Mouse (Mus musculus): Measurements from ENCODE around the gene Mctp1.

Gene Mctp1

DNA sequence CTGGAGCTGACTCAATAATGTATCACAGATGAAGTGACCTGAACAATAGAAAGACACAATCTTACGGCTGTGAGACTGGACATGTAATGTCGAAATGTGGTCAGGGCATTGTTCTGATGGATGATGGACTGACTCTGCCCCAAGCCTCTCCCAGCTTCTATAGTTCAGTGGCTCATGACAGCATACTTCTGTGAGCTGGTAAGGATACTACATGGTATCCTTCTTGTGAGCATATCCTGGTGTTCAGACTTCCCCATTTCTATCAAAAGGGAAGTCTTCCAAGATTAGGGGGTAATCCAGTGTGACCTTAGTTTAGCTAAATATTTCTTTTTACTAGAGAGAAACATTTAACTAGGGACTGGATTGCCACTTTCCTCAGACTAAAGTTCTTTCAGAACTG lies 227.2 kb downstream of the Mctp1 start:
- DNase-seq (ENCODE audit: low spot score in 2 of 2) = no peak

DNA sequence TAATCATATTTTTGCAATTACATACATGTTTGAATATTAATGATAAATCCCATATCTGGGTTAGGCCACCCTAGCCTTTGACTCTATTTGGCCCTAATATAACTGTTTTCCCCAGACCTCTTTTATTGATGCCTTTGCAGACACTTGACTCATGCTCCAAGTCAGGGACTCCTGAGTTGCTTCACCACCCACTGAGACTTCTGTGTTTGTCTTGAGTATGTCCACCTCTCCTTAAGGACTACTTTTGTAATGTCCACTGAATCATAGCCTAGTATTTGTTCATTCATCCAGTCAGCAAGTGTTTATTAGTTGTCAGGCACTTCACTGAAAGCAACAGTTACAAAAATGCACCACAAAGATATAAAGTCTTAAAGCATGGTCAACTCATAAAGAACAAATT lies 235.8 kb downstream of the Mctp1 start:
- DNase-seq (ENCODE audit: low spot score in 2 of 2) = no peak

DNA sequence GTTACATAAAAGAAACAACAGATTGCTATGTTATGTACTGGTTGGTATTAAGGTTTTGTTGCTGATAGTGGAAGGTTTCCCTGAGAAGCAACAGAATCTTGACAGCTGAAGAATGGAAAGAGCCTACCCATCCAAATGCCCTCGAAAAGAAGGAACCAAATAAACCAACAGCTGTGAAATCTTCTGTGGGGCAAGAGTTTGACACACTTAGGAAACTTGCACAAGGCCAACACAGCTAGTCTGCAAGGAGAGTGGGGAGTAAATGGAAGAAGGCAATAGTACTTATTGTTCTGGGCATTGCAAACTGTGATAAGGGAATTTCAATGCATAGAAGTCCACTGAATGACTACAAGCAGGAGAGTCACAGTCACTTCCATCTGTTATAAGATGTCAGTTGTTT lies 236.2 kb downstream of the Mctp1 start:
- DNase-seq (ENCODE audit: low spot score in 2 of 2) = no peak

DNA sequence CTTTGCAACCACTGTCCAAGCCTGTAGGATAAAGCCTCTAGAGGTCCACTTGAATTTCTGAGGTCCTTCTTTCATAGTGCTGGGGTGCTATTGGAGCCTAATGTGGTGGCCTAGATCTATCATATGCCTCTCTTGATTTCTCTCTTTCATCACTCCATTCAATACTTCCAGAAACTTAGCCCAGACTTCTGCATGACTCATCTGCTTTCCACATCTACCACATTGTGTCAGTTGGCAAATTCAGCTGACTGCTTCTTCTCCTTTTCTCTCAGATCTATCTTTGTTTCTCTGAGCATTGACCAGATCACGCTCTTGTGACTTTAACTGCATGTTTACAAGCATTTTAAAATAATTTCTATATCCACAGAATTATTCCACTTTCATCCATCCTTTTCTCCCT lies 249.4 kb downstream of the Mctp1 start:
- DNase-seq (ENCODE audit: low spot score in 2 of 2) = peak in 1 of 2 experiments; percentile 23

DNA sequence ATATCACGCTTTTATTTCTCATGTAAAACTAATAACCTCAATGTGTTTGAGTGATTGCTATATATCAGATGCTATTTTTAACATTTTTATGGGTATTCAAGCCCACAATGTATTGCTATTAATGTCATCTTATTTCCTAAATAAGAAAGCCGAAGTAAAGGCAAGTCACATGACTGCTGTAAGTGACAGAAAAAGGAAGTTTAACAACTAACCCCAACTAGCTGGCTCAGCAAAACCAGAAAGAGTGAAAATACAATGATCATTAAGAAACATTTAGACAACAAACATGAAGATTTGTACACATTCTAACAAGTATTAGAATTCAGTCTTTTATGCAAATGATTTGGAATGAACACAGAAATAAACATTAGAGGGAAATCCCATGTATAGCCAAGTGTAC lies 253.9 kb downstream of the Mctp1 start:
- no peak for DNase-seq (ENCODE audit: low spot score in 2 of 2)

DNA sequence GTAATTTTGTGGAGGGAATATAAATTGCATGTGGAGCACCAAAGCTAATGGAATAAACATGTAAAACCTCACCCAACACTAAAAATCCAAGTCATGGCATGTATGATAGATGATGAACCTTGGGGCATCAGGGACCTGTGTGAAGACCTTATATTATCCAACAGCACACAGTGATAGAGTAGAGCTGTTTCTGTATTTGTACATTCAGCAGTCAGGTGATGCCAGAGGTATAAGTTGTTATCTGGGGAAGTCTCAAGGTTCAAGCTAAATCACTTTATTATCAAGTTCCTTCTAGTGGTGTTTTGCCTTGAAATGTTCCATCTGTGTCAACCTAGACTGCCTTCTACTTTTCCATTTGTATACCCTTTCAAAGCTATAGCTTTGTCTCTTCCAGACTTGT lies 275.2 kb downstream of the Mctp1 start:
- no peak for DNase-seq (ENCODE audit: low spot score in 2 of 2)

DNA sequence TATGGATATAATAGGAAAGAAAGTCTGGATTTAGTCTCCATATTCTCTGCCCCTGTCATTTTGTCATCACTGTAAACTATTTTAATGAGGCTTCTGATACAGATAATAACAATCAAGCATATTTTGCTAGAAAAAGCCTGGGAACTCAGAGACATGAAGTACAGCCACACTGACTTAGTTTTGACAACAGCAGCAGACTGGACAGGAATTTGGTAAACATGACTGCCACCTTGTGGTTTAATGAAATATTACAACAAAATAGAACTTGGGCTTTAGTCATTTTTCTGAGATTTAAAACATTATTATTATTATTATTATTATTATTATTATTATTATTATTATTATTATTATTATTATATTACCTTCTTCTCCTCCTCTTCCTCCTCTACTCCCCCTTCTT lies 297.0 kb downstream of the Mctp1 start:
- DNase-seq (ENCODE audit: low spot score in 2 of 2) = no peak

DNA sequence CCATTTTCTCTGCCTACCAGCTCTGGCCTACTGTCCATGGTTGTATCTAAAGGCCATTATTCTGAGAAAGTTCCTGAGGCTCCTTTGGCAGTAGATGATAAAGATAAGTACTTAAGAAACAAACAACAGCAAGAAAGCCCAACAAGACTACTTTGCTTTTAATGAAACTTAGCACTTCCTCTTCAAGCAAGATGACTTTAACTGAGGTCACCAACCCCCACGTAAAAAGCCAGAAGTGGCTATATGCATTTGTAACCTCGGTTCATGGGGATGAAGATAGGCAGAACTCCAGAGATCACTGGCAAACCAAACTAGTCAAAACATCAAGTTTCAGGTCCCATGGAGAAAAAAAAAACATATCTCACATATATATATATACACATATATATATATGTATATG lies 305.0 kb downstream of the Mctp1 start:
- no peak for DNase-seq (ENCODE audit: low spot score in 2 of 2)

DNA sequence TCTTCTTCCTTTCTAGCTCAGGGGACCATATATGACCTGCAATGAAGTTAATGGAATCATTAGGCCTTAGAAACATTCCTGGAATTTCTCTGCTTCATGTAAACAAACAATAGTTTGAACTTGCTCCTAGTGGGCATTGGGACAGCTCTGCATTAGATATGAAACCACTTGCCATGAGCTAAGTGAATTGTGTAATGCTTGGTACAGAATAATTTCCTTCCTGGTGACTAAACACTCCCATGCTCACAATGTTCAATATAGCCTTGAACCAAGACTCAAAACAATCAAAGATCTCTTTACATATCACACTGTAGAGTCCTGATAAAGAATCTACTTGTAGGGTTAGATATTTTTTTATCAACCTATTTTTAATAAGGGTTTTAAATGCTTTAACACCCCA lies 305.8 kb downstream of the Mctp1 start:
- no peak for DNase-seq (ENCODE audit: low spot score in 2 of 2)

DNA sequence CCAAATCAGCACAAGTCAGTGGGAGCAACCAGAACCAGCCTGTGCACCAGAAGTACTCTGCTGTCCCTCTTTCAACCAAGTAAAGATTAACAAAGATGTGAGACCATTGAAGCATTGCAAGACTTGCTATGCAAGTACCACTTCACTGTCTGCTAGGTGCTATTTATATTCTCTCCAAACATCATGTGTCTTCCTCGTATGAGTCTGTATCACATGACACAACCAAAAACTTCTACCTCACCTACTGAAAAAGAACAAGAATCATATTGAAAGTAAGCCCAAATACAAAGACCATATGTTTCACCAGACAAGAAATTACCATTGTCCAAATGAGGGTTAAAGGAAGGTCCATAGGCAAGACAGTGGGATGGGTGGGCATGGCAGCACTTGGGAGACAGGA lies 306.4 kb downstream of the Mctp1 start:
- no peak for DNase-seq (ENCODE audit: low spot score in 2 of 2)

DNA sequence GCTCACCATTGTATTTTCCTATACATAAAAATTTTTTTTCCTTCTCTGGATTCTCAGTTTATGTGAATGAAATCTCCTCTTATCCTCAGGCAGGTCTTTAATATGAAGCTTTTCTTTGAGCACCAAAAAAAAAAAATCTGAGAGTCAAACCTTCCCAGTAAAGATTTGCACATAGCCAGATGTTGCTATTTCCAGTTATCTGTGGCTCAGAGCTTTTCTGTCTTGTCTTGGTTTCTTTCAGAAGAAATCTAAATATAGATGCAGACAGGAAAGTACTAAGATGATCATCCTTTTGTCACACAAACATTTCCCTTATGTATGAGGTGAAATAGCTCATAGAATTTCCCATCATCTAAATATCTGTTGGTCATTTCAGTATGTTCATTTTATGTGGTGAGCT lies 349.7 kb downstream of the Mctp1 start:
- DNase-seq (ENCODE audit: low spot score in 2 of 2) = no peak

DNA sequence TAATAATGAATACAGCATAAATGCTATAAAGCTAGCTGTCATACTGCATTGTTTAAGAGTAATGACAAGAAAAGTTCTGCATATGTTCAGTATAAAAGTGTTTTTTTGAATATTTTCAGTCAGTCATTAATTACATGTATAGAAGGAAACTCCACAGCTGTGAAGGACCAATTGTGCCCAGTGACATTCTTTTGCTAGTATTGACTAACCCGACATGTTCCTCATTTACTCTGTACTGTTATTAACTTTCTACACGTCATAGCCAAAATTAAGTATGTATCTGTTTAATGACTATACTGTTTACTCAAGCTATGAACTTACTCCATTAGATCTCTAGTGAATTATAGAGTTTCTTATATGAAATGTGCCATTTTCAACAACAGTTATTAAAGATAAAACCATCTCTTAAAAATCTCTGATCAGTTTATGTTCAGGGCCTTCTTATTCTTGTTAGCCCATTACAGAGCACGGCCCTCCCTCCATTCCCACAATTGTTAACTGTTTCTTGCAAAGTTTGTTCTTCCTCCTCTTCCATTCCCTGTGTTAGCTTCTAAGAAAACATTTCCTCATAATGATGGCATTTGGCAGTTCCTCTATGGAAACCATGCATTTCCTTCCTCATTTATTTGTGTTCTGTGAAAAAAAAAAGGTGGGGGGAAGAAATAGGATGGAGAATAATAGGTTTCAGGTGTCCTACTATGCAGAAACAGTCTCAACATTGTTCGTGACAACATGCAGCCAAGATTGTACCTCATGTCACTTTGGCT lies 366.5 kb downstream of the Mctp1 start:
- DNase-seq (ENCODE audit: low spot score in 2 of 2) = no peak

DNA sequence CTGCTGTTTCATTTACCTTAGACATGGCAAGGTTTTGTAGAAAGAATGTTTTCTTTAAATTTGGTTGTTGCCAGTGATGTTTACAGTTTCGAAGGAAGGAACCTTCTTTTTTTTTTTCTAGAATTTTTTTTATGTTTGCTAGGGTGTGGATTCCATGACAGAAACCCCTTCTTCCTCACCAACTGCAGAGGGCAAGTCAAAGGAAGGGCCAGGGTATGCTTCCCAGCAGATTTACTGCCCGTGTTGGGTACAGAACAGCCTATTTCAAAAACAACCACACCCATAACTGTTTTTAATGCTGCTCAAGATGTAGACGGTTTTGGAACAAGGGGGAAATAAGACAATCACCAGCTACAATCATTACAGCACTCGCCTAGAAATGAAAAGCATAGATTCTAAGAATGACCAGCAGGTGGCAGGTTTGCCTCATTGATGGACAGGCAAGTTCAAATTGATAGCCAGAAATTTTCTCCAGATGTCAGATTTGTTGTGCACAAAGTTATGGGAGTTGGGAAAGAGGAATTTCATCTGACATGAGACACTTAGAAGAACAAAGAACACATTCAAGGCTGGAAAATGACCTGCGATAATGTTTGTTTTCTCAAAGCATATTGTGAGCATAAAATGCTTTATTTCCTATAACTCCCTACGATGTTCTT lies 375.6 kb downstream of the Mctp1 start:
- DNase-seq (ENCODE audit: low spot score in 2 of 2) = peak; percentile 40 to 70

DNA sequence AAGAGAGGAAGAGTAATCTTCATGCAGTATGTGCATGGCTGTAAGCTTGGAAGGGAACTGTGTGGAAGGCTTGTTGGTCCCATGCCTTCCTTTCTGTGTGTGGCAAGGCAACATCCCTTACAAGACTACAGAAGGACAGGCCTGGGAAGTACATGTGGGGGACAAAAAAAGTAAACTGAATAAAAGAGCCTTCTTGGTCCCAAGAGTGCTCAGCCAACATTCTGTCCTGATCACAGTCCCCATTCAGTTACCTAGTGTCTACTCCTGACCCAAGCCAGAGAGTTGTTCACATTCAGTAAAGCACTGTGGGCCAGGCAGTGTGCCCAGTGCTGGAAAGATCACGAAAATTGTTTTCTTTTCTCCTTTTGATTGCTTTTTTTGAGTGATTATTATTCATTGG lies 415.3 kb downstream of the Mctp1 start:
- no peak for DNase-seq (ENCODE audit: low spot score in 2 of 2)

DNA sequence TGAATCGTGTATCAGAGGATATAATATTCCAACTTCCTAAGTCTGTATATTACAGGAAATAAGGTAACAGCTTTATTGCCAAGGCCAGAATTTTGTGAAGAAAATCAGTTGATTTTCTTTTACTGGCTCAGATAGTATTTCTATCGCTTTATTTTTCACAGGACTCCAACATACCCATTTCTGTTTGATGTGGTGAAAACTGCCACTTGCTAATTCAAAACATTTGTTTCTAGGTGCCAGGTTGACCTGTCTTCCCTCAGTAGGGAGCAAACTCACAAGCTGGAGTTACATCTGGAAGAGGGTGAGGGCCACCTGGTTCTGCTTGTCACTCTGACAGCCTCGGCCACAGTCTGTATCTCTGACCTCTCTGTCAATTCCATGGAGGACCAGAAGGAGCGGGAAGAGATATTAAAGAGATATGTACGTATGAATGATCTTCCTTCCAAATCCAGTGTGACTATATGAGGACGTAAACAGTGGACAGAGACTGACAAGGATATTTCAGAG lies 416.8 kb downstream of the Mctp1 start:
- DNase-seq (ENCODE audit: low spot score in 2 of 2) = no peak

DNA sequence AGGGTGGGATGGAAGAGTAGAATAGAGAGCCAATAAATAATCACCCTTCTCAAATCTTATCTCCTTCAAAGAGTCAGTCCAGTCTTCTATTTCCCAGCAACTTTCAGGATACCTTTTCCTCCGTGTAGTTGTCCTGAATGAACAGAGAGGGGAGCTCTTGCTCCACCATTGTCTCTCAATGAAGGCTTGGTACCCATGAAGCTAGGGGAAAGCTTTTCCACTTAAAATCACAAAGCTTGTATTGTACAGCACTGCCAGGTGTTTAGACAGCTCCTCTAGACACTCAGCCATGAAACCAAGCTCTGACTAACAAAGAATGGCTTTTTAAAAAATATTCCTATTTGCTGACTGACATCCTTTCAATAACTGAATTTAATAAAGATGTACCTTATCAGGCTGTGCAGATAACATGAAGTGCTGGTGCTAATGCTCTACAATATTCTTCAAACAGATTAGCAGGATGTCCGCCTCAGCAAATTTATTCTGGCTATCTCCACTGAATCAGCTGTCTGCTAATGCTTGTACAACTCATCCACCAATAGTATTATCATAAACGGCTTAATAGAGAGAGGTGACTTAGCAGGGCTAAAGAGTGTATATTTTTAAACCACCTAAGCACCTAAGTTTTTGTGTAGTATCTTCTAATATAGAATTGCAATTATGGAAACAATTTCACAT lies 417.9 kb downstream of the Mctp1 start:
- peak in 1 of 2 experiments; percentile 53 for DNase-seq (ENCODE audit: low spot score in 2 of 2)

DNA sequence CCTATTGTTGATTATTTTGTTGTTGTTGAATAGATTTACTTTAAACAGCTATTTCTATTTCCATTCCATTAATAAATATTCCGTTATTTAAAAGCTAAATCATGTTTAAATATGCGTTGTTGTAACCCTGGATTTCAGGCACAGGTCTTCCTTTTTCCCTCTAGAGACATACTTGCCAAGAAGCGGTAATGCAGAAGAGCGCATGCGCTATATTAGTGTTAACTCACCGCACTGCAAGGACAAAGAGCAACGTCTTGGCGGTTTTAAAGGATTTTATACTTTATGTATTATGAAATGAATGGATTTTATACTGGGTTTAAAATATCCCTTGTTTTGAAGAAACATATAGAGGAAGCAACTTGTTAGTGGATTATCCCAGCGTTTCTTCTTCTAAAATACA lies 418.6 kb downstream of the Mctp1 start:
- no peak for DNase-seq (ENCODE audit: low spot score in 2 of 2)

DNA sequence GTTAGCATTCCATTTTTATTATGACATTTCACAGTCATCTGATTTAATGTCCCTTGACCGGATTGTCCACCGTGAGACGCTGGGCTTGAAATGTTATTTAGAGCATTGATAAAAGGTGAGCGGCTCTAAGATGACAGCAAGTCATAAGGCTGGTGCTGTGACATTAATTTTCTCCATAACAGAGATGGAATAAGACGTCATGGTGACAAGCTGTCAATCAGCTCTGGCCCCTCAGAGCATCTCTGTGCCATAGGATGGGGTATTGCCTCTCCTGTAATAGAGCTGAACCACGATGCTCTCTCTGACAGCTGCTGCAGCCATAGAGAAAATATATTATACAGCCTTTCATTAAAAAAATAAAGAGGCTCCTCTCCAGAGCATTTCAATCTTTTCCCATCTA lies 419.5 kb downstream of the Mctp1 start:
- no peak for DNase-seq (ENCODE audit: low spot score in 2 of 2)

DNA sequence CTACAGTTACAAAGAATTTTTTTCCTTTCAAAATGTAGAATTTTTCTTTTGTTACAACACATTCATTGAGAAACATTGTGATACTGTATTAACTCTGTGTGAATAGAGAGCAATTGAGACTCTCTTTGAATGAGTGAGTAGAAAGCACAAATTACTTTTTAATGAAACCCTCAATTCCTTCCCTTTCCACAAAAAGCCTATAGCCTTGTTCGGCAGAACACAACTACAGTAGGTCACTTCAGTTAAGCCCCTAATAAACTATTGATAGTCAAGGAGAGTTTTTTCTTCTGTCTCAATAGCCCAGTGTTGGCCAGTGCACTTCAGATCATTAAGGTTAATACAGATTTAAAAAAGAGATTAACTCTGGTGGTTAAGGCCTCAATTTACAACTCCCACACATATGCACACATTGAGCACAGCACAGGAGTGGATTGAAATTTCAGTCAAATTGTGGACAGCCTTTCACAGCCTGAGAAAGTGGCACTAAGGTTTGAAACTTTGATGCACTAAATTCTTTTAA lies 424.6 kb downstream of the Mctp1 start:
- DNase-seq (ENCODE audit: low spot score in 2 of 2) = no peak

DNA sequence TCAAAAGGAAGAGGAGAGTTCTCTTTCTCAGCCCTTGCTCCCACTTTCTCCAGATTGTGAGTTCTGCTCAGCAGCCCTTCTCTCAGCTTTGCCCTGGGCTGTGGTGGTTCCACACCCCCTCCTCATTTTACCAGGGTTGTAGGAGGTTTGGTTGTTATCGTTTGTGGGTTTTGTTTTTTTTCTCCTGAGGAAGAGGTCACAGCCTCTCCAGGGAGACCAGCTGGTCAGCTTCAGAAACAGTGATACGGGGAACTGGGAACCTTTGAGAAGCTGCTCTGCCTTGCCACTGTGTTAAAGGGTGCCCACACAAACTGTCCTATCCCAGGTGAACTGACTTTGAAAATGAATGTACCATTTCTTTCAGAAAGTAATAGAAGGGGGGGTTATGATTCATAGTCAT lies 425.5 kb downstream of the Mctp1 start:
- DNase-seq (ENCODE audit: low spot score in 2 of 2) = no peak

DNA sequence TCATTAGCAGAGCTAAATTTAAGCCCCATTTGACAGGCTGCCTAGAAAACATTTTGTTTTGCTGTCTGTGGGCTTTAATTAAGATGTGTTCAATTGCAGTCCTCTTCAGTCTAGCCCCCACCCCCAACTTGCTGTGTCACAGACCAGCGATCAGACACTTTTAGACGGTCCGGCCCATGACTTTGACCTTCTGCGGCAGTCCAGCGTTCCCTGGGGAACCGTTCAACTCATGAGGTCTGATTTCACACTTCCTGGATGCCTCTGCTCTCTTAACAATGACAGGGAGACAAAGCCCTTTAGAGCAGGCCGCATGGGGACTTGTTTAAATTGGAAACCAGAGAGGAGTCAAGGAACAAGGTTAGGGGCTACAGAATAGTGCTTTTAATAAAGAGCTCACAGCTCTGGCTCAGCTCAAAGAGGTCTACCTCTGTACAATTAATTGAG lies 426.2 kb downstream of the Mctp1 start:
- DNase-seq (ENCODE audit: low spot score in 2 of 2) = no peak

DNA sequence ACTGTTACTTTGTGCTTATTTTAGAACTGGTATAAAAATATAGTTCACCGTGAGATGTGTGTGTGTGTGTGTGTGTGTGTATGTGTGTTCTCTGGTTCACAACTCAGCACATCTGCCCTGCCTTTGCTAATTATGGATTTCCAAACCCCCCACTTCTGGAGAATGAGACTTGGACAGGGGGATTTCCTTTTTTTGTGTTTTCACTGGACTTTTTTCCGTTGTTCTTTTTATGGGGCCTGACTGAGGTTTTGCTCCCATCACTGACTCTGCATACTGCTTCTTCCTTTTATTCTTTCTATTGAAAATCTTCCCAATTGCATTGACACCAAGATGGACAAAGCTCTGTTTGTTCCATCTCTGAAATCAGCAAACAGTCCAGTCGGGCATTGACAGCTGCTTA lies 438.7 kb downstream of the Mctp1 start:
- DNase-seq (ENCODE audit: low spot score in 2 of 2) = no peak
